In the genomic region with DNA sequence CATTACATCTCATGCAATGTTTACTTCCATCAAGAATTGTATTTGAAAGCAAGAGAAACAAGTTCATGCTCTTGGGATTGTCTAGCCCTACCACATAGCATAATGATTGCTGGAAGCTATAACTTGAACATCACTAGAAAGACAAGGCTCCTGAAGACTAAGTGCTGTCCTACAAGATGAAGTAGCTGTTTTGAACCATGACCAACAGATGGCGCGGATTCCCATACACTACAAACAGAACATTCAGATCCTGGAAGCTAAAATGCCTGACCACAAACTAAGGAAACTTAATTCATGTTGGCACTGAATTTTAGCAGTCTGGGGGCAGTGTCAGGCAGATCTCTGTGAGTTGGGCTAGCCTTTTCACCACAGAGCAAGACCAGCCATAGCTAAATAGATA, we compare ENCODE assay signal across 17 mouse cellular contexts. TPM values are rescaled to one million over a fixed set of nuclear protein-coding genes. Genes with fewer than 3 reads are reported as not detected.
DNase-seq lines count a peak whose midpoint lies in the region; ATAC-seq and TF ChIP-seq lines count a peak whose summit lies in the region.
"Had no signal": no experiment of that assay in that cellular context is flagged by ENCODE, and none has a peak within 500 bp of the region (broad histone marks: within the 10 kb centered on the region; RNA-seq: fewer than 3 reads in every experiment).

No protein-coding gene starts in this region.

- TF ChIP-seq CTCF in heart, postnatal 0 days (IDR thresholded peaks at IDR 0.05; ENCODE audit: low read depth): peak; percentile 37
- peak; percentile 37 for TF ChIP-seq CTCF in lung, postnatal 0 days (IDR thresholded peaks at IDR 0.05)

- no peak overlapping the region for H3K4me3 ChIP-seq in heart, postnatal 0 days (ENCODE audit: low read depth, low read length)
- H3K4me3 ChIP-seq in lung, postnatal 0 days (ENCODE audit: low read depth, low read length): no peak overlapping the region
- H3K4me3 ChIP-seq in forebrain, embryonic 13.5 days: no peak overlapping the region
- H3K4me3 ChIP-seq: heart, embryonic 15.5 days; lung, embryonic 15.5 days; midbrain, embryonic 13.5 days; neural tube, embryonic 12.5 days had no signal

- no peak overlapping the region for H3K27ac ChIP-seq in heart, postnatal 0 days (ENCODE audit: low read depth)
- H3K27ac ChIP-seq in lung, postnatal 0 days (ENCODE audit: low read length): no peak overlapping the region
- H3K27ac ChIP-seq in forebrain, embryonic 13.5 days: no peak overlapping the region
- H3K27ac ChIP-seq: heart, embryonic 15.5 days; lung, embryonic 15.5 days; midbrain, embryonic 13.5 days; neural tube, embryonic 12.5 days had no signal

- no peak for DNase-seq in heart, postnatal 0 days (ENCODE audit: low spot score)
- DNase-seq in heart, postnatal 14 days: no peak
- peak; percentile 23 for DNase-seq in lung, postnatal 0 days (ENCODE audit: low spot score)
- no peak for DNase-seq in lung, postnatal 14 days
- peak; percentile 62 for DNase-seq in ES-CJ7 (ENCODE audit: low read depth, low spot score)
- peak; percentile 32 for DNase-seq in brain, adult 2 months (ENCODE audit: low read depth, low spot score)
- DNase-seq in spleen, postnatal 10 days (ENCODE audit: low spot score in 2 of 2): no peak
- DNase-seq: adrenal gland, postnatal 14 days; gastrocnemius, postnatal 25 days had no signal

- H3K27me3 ChIP-seq in heart, postnatal 0 days (ENCODE audit: control insufficient read depth, insufficient read depth, low read length): no peaks in the 10 kb centered on the region
- no peaks in the 10 kb centered on the region for H3K27me3 ChIP-seq in lung, postnatal 0 days (replicated peaks; ENCODE audit: insufficient read depth, low read length)
- H3K27me3 ChIP-seq in forebrain, embryonic 13.5 days: no peaks in the 10 kb centered on the region
- H3K27me3 ChIP-seq: heart, embryonic 15.5 days; lung, embryonic 15.5 days; midbrain, embryonic 13.5 days; neural tube, embryonic 12.5 days had no signal

- ATAC-seq in heart, postnatal 0 days (ENCODE audit: insufficient read depth, low read depth): no peak
- no peak for ATAC-seq in lung, postnatal 0 days
- no peak for ATAC-seq in forebrain, embryonic 13.5 days
- ATAC-seq: midbrain, embryonic 13.5 days had no signal

- no peaks in the 10 kb centered on the region for H3K4me1 ChIP-seq in heart, postnatal 0 days (ENCODE audit: control insufficient read depth, insufficient read depth)
- no peaks in the 10 kb centered on the region for H3K4me1 ChIP-seq in lung, postnatal 0 days (ENCODE audit: insufficient read depth, low read depth, low read length)
- H3K4me1 ChIP-seq in forebrain, embryonic 13.5 days: no peaks in the 10 kb centered on the region
- H3K4me1 ChIP-seq: heart, embryonic 15.5 days; lung, embryonic 15.5 days; midbrain, embryonic 13.5 days; neural tube, embryonic 12.5 days had no signal

- H3K4me2 ChIP-seq in heart, postnatal 0 days (ENCODE audit: low read depth, low read length): no peak overlapping the region
- no peak overlapping the region for H3K4me2 ChIP-seq in lung, postnatal 0 days (replicated peaks; ENCODE audit: low read depth, low read length)
- H3K4me2 ChIP-seq in forebrain, embryonic 13.5 days: no peak overlapping the region
- H3K4me2 ChIP-seq: heart, embryonic 15.5 days; lung, embryonic 15.5 days; midbrain, embryonic 13.5 days; neural tube, embryonic 12.5 days had no signal

- no peaks in the 10 kb centered on the region for H3K9me3 ChIP-seq in heart, postnatal 0 days (replicated peaks; ENCODE audit: control insufficient read depth, low read length)
- no peaks in the 10 kb centered on the region for H3K9me3 ChIP-seq in lung, postnatal 0 days (ENCODE audit: low read length)
- H3K9me3 ChIP-seq in forebrain, embryonic 13.5 days (replicated peaks): no peaks in the 10 kb centered on the region
- H3K9me3 ChIP-seq: heart, embryonic 15.5 days; lung, embryonic 15.5 days; midbrain, embryonic 13.5 days; neural tube, embryonic 12.5 days had no signal

- TF ChIP-seq EP300 in heart, postnatal 0 days (IDR thresholded peaks at IDR 0.05; ENCODE audit: low read depth): no peak
- no peak for TF ChIP-seq EP300 in lung, postnatal 0 days (IDR thresholded peaks at IDR 0.05)

- H3K9ac ChIP-seq in heart, postnatal 0 days (replicated peaks; ENCODE audit: low read depth, low read length): no peak overlapping the region
- no peak overlapping the region for H3K9ac ChIP-seq in lung, postnatal 0 days (replicated peaks; ENCODE audit: low read depth)
- H3K9ac ChIP-seq in forebrain, embryonic 13.5 days: no peak overlapping the region
- H3K9ac ChIP-seq: heart, embryonic 15.5 days; lung, embryonic 15.5 days; midbrain, embryonic 13.5 days; neural tube, embryonic 12.5 days had no signal

- WGBS in heart, postnatal 0 days: 40% methylated on average over 2 of the region's 2 CpGs
- 48% methylated on average over 2 of the region's 2 CpGs for WGBS in lung, postnatal 0 days
- 64% methylated on average over 2 of the region's 2 CpGs for WGBS in forebrain, embryonic 13.5 days

- intact Hi-C loops in heart, postnatal 14 days (cut with DNase I): loop anchor here (5.0 kb wide), 1 partner anchor 93 kb away; no protein-coding TSS in a partner anchor

- H3K36me3 ChIP-seq in heart, postnatal 0 days (replicated peaks; ENCODE audit: control insufficient read depth, insufficient read depth, low read length): no peaks in the 10 kb centered on the region
- no peaks in the 10 kb centered on the region for H3K36me3 ChIP-seq in lung, postnatal 0 days (ENCODE audit: insufficient read depth, low read length)
- no peaks in the 10 kb centered on the region for H3K36me3 ChIP-seq in forebrain, embryonic 13.5 days (ENCODE audit: poor library complexity, severe bottlenecking)
- H3K36me3 ChIP-seq: heart, embryonic 15.5 days; lung, embryonic 15.5 days; midbrain, embryonic 13.5 days; neural tube, embryonic 12.5 days had no signal

RNA-seq across cellular contexts. Expression of gene 4930563M21Rik, which starts 14.4 kb away (rescaled TPM):
- total RNA-seq in heart, postnatal 0 days (2014; rRNA removed; ENCODE audit: low replicate concordance): not detected in 2 replicates
- not detected in 2 replicates for polyA plus RNA-seq in heart, postnatal 0 days (2015; fragmentation: Nextera tagmentation; extraction: Ambion mirVana)
- not detected for total RNA-seq in heart, postnatal 14 days (2021)
- polyA plus RNA-seq in lung, postnatal 0 days (2015; fragmentation: Nextera tagmentation; extraction: Ambion mirVana): not detected in 2 replicates
- polyA plus RNA-seq in forebrain, embryonic 13.5 days (2015; fragmentation: Nextera tagmentation; extraction: Ambion mirVana): not detected in 2 replicates
- total RNA-seq: adrenal gland, postnatal 14 days; gastrocnemius, postnatal 25 days; layer of hippocampus, postnatal 10 days had no signal
- polyA plus RNA-seq: embryonic facial prominence, embryonic 11.5 days; forebrain, embryonic 11.5 days; heart, embryonic 15.5 days; lung, embryonic 15.5 days; midbrain, embryonic 13.5 days; neural tube, embryonic 12.5 days had no signal

RNA-seq across cellular contexts. Expression of gene Rcn2, which starts 16.9 kb away (rescaled TPM):
- total RNA-seq in heart, postnatal 0 days (2014; rRNA removed; ENCODE audit: low replicate concordance): 37.9 and 42.6 TPM in 2 replicates
- polyA plus RNA-seq in heart, postnatal 0 days (2015; fragmentation: Nextera tagmentation; extraction: Ambion mirVana): 88.6 and 91.7 TPM in 2 replicates
- 10 to 100 TPM; 25.1 to 27.1 TPM for total RNA-seq in heart, postnatal 14 days (2021)
- polyA plus RNA-seq in lung, postnatal 0 days (2015; fragmentation: Nextera tagmentation; extraction: Ambion mirVana): 150 and 156 TPM in 2 replicates
- 328 and 339 TPM in 2 replicates for polyA plus RNA-seq in forebrain, embryonic 13.5 days (2015; fragmentation: Nextera tagmentation; extraction: Ambion mirVana)

Comparison
In these comparisons a context has a peak if more than half of its experiments do, and no peak if none do; other contexts are left out.
1. DNase-seq: peak in lung, postnatal 0 days (single experiment), ES-CJ7 (single experiment) and brain, adult 2 months (single experiment); none in heart, postnatal 0 days (single experiment), heart, postnatal 14 days (0 of 2), lung, postnatal 14 days (single experiment) and spleen, postnatal 10 days (0 of 2).